Mouse (Mus musculus): ENCODE measurements around the gene Grap2.
A peak's percentile ranks its signal among the peaks of the same experiment; 100 is the strongest.
"Not testable (repeated sequence)": the region's sequence is repeated elsewhere in the genome, so short reads cannot be mapped to it uniquely, and the experiment has no call there.

Gene Grap2

DNA sequence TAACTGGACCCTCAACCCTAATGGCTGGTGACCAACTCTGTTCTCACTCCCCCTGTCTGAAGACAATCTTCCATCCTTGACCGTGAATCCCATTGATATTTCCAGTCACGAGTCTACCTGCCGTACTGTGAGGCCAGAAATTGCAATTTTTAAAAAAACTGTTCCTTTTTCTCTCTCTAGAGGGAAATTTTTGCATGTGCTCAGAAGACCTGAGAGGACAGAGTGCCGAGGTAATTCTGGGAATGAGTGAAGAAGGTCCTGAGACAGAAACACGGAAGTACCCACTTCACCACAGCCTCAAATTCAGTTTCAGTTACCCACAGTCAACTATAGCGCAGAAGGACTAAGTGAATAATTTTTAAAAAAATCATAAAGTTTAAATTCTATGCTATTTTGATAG, 5.7 kb upstream of the Grap2 start:
- no peak for DNase-seq (ENCODE audit: low spot score in 2 of 2)

DNA sequence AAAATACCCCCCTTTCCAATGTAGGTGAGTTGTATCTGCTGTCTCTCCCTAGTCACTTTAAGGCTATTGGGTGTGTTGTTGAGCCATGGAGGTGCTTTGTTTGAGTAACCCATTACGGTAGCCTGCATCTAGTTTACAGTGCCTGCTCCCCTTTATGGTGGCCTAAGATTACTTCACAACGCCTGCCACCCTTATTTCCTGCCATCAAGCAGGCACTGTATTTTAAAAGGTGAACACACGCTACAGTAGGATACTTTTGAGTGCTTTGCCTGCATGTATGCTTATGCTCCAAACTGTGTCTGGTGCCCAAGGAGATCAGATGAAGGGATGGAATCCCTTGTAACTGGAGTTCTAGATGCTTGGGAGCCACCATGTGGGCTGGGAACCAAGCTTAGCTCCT, 5.3 kb upstream of the Grap2 start:
- DNase-seq (ENCODE audit: low spot score in 2 of 2): peak in 1 of 2 experiments; percentile 40

DNA sequence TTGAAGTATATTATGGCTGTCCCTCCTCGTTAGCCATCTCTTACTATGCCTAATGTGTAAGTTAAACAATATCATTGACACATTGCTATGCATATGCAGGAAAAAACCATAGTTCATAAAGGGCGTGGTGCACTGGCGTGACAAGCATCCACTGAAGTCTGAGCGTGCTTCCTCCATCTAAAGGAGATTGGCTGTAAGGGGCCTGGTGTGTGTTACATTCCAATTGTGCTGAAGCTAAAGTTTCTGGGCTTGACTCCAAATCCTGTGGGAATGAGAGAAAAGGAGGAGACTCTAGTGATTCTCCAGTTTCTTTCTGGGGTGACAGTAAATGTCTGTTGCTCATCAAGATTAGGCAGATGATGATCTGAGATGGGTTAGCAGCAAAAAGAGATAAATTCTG, 4.7 kb upstream of the Grap2 start:
- no peak for DNase-seq (ENCODE audit: low spot score in 2 of 2)

DNA sequence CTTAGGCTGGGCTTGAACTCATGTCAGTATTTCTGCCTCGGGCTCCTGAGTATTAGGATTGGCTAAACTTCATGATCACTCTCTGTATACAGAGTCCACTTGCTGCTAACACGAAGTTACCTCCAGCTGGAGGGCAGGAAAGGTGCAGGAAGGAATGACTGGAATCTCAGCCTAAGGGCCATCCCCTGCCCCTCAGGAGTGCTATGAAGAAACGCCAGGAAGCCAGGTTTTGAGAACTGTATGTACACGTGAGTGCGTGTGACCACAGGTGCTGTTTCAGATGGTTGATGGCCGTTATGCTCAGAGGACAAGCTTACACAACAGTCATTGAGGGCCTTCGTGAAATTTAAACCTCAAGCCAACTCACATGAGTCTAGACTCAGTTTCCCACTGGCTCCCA, 3.2 kb upstream of the Grap2 start:
- no peak for DNase-seq (ENCODE audit: low spot score in 2 of 2)

DNA sequence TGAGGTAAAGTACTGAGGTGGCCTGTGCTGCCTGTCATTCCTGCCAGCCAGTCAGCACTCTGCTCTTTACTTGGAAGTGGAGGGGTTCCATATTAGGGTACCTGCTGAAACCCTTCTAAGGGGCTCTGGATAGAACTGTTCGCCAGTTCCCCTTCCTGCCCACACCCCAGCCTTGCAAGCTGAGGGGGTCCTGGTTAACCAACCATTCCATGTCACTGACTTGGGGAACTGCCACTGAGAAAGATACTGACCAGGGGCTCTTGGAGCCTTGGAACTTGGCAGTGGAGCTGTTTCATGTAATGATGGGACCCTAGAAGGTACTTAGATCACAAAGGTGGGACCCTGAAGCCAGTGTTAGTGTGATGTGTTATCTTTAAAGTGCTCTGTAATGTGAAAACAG, 2.2 kb upstream of the Grap2 start:
- DNase-seq (ENCODE audit: low spot score in 2 of 2): no peak

DNA sequence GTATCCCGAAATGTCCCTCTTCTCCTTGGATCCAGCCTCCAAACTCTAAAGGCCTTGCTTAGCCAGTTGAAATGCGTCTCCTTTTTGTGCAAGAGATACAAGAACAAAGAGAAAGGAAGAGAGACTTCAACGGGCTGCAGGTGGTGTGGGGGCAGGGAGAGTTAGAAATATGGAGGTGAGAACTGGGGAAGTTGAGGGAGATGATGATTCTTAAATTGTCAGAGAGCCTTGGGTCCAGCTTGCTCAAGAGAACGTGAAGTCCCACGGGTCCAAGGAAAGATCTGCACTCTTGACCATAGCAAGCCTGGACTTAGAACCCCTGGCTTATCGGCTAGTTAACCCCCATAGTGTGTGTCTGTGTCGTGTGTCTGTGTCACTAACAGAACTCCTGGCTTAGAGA, 783 bp upstream of the Grap2 start:
- peak; percentile 75 for DNase-seq (ENCODE audit: low spot score in 2 of 2)

DNA sequence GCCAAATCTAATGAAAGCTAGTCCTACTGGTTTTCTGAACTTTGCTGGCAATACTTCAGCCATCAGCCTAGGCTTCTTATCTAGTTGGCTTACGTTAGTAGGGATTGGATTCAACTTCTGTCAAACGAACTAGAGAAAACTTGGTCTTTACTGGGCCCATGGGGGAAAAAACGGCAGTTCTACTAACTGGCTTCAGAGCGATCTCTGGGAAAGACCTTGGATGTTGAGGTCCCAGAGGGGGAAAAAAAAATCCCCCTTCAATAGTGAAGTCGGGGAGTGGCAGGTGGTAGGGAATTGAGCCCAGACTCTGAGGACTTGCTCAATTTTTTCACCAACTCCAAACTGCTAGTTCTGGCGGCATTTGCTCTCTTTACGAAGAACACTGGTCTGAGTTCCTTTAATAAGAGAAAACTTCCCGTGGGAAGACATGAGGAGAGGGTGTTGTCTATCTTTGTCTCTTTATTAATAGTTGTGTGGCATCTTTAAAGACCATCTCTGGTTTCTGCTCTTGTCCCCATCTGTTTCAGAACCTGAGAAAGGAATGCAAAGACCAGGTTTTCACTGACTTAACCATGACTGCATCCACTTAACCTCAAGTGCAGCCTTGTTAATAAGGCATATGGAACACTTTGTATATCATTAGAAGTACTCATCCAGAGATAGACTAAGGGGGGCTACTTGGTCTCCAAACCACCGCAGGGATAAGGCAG, 572 bp downstream of the Grap2 start:
- no peak for DNase-seq (ENCODE audit: low spot score in 2 of 2)

DNA sequence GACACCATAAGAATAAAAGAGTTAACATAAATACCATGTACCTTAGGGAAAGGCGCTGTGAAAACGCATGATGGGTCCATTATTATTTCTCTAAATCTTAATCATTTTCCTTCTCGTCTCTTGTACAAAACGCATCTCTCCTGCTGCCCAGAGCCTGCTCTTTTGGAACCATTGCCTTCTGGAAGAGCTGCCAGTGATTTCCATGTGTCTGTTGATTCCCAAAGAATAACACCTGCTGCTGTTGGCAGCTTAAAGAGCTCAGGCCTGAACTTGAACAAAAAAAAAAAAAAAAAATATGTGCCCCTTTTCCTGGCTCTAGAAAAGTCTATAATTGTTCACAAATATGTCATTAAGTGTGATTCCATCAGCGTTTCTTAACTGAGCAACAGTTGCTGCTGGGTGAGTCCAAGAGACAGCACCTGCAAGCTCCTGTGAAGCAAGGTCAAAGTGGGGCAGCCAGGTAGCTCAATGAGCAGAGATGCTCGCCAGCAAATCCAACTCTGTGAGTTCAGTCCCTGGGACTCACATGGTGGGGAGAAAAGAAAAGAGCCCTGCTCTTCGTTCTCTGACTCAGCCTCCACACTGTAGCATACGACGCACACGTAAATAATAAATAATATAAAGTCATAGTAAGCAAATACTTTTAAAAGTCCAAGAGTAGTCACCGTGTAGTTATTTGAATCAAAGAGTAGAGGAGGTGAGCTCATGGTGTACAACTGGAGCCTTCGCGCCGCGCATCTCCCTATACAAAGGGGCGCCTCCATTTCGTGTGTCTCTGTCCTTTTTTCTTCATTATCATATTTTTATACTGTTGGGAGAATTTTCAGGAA, 2.0 kb downstream of the Grap2 start:
- no peak for DNase-seq (ENCODE audit: low spot score in 2 of 2)

DNA sequence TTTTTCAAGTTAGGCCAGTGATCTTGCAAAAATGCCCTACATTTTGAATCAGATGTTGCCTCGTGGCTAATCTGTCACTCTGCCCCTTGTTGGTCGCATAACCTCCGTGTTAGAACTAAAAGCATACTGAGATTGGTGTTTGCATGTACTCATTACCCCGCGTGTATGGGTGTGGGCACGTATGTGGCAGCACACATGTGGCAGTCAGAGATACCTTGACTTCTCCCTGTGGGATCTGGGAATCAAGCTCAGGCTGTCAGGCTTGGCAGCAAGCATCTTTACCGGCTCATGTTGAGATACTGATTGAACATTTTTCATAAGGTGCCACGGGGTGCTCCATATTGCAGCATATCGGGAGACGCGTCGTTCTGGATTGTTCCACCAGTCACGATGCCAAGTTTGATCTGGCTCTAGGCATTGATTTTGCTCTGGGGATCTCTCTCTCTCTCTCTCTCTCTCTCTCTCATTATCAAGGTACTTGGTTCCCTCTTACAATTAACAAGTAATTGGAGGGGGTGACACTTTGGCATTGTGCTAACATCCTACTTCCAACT, 3.5 kb downstream of the Grap2 start:
- no peak for DNase-seq (ENCODE audit: low spot score in 2 of 2)

DNA sequence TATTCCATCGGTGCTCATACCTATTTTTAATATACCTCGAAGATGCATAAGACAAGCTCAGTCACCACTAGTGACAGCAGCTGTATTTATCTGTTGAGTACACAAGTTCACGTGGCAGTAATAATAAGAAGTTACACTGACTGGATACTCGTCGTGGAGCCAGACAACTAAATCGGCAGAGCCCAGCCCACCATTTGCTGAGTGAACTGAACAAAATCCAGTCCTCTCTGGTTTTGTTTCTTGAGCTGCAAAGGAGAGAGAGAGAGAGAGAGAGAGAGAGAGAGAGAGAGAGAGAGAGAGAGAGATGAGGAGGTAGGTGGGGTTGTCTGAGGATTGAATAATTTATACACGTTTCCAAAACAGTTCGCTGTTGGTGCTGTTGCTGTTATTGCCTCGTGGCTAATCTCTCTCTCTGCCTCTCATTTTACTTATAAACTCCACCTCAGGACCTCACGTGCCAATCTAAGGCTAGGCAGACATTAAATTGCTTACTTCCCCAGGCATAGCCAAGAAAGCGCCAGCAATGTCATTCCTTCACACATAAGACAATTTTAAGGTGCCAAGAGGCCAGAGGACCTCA, 4.1 kb downstream of the Grap2 start:
- DNase-seq (ENCODE audit: low spot score in 2 of 2): no peak

DNA sequence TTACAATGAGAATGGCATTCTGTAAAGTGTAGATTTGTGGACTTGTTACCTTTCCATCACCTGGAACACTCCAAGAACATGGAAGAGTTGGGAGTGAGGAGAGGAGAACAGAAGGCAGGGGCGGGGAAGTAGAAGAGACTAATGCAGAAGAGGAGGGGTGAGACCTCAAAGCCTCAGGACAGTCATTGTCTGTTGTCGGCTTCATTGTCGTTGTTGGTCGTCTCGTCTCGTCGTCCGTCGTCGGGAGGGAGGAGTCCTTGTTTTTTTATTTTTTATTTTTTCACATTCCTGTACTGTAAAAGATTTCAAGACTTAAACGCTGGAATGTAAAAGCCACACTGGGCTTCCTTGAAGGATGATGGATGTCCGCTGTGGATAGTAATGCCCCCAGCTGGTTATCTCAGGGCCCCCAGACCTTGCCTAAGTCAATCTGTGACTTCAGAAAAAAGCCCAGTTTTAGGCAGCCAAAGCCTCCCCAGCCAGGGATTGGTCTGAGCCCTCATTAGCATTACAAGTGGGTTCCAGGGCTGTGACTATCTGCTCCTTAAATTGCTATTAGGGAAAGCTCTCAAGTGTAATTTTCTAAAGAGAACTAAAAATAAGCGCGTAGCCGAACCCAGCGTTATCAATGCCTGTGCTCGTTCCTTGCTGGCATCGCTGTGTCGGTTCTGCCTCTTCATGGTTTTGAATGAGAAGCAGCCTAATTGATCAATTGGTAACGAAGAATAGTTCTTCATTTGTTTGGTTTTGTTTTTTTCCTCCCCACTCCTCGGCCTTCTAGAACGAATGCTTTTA, 5.0 kb downstream of the Grap2 start:
- DNase-seq (ENCODE audit: low spot score in 2 of 2): no peak

DNA sequence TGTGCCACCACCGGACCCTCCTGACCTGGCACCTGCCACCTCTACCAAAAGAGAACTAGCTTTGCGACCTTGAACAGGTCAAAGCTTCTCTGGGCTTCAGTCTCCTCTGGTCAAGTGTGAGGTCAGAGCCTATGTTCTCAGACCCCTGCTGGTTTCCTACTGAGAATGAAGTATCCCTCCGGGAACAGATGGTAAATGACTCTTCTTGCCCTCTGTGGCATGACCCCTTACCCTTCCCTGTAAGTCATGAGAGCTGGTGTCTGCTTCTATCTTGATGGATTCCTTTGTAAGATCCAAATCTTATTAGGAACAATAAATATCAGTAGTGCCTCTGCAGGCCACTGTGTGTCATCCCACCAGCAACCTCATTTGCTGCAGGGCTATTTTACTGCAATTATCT, 6.7 kb downstream of the Grap2 start:
- DNase-seq (ENCODE audit: low spot score in 2 of 2): no peak

DNA sequence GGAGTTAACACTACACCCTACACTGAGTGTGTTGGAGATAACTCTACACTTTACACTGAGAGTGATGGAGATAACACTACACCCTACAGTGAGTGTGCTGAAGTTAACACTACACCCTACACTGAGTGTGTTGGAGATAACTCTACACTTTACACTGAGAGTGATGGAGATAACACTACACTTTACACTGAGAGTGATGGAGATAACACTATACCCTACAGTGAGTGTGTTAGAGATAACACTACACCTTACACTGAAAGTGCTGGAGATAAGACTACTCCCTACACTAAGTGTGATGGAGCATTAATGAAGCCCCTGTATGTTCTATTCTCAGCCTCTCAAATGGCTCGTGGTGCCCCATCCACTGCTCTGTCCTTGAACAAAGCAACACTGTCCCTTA, 8.2 kb downstream of the Grap2 start:
- DNase-seq (ENCODE audit: low spot score in 2 of 2): not testable (repeated sequence)

DNA sequence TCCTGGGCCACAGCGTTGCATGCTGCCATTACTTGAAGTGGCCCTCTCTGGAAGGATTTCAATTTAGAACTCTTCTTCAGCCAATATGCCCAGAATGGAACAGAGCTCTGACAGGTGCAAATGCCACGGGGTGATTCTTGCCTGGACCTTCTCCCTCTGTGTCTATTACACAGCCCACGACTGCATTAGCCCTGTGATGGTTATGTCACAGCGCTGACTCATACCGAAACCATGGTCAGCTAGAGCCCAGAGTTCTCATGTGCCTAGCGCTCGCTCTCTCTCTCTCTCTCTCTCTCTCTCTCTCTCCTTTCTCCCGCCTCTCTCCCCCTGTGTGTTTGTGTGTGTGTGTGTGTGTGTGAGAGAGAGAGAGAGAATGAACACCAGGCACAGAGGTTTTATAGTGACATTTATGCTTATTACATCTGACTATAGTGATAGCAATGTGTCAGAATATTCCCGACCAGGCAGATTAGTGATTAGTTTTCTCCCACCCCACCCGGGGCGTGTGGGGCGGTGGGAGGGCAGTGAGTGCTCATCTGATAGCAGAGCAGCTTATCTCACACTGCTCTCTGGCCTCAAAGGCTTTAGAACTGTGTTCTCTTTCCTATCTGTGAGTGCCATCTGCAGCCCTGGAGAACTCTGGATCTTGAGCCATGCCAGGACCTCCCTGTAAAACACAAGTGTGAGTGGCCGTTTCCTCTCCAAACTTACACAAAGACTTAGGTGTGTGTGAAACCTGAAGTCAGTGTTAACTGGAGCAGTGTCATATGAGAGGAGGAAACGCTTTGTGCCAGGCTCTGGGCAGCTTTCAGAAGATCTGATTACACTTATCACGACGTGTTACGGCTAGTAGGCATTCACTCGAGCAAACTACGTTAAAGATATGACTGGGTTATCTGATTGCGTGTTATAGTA, 10.4 kb downstream of the Grap2 start:
- DNase-seq (ENCODE audit: low spot score in 2 of 2): no peak

DNA sequence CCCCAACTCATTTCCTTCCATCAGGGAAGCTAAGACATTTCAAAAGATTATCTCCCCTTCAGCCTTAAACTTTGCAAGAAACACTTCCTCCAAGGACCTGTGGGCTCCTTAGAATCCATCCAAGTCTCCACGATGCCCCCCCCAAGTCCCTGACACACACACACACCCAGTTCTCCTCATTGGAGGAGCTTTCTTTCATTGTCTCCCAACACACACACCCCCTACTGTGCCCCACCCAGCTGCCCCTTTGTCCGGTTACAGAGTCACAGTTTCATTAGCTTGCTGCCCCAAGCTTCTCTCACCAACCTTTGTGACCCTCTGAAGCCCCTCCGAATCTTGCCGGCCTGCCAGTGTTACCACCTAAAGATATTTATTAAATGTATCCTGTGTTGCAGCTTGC, 13.9 kb downstream of the Grap2 start:
- no peak for DNase-seq (ENCODE audit: low spot score in 2 of 2)

DNA sequence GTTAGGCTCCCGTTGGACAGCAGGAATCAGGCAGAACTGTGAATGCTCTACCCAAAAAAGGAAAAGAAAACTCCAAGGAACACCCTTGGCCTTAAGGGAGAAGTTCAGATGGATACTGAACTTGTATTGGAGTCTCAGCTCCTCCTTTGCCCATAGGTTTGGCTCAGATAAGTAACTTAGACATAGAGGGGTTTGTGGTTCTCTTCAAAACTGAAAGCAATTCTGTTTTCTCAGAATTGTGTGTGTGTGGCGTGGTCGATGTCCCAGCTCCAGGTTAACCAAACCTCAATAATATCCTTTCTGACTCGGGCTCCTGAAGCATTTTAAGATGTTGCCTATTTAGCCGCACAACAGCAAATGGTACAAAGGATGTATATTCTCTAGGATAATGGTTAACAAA, 18.2 kb downstream of the Grap2 start:
- no peak for DNase-seq (ENCODE audit: low spot score in 2 of 2)

DNA sequence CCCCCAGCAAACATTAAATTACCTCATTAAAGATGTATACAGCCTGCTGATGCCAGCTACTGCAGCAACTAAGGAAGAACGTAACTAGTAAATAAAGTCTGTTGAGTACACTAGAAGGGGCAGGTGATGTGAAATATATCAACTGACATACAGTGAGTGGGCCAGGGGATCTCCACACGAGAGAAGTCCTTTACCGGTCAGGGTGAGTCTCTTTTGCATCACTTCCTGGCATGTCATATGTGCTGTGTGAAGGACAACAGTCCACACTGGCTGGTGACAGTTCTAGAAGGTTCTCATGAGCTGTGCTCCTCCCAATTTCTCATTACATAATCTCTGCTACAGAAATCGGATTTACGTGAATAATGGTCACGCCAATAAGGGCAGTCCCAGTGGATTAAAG, 20.3 kb downstream of the Grap2 start:
- DNase-seq (ENCODE audit: low spot score in 2 of 2): no peak

DNA sequence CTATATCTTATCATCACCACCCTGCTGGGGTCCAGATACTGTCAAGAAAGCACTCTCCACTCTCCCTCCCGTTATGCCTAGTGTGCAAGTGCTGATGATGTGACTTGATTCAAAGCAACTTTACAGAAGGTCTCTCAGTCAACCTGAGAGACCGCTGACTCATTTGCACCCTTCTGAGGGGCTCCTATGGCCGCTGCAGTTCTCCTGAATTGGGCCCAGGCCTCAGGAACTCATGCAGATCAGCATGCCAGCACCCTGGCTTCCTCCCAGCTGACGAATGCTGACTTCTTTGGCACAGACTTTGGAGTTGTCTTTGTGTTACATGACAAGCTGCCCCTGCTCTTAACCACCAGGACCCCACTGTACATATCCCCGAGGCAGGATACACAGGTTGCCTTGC, 21.5 kb downstream of the Grap2 start:
- DNase-seq (ENCODE audit: low spot score in 2 of 2): no peak

DNA sequence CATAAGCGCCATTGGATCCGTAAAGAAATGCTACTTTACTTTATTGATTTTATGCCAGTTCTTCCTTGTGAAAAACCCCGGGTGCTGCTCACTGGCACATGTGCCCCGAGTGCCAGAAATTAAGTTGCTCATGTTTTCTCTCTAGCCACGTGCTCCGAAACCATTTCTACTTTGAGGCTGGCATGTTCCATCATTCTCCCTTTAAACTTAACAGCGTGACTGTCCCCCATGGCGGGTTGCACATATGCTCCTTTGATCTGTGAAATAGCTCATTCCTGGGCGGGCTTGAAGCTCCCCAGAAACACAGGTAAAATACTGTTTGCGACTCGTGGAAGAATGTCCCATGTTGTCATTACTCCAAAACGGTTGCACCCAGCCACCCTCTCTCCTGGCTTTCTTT, 26.4 kb downstream of the Grap2 start:
- DNase-seq (ENCODE audit: low spot score in 2 of 2): no peak

DNA sequence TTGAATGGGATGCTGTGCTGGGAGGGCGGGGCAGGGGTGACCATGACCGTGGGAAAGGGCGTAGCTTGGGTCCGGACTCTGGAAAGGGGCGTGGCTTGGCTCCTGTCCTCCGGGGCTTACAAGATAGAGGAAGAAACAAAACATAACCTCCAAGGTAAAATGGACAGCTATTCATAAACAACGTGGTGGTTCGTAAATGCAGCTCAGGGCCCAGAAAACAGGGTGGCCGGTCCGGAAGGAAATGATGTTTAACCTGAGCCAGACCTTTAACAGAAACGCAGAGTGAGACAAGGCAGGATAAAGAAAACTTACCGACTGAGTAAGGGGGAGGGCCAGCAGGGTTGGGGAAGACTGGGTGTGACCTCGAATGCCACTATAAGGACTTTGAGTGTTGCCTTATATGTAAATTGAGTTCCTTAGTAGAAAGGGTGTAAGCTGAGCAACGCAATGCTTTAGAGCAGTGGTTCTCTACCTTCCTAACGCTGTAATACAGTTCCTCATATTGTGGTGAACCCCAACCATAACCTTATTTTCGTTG, 26.9 kb downstream of the Grap2 start:
- DNase-seq (ENCODE audit: low spot score in 2 of 2): no peak

DNA sequence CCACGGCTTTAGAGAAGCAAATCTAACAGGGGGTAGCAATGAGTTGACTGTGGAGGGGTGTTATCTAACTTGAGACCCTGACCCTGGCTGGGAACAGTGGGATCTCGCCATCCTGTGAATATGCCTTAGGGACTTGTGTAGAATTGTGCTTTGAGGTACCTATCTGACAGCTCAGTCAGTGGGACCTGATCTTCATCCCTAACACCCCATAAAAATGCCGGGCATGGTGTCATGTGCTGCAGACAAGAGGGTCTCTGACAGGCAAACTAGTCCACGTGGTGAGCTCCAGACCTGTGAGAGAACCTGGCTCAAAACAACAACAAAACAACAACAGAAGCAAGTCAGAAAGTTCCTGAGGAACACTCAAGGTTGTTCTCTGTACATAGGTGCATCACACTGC, 27.4 kb downstream of the Grap2 start:
- no peak for DNase-seq (ENCODE audit: low spot score in 2 of 2)

Data from thymus, postnatal 10 days (tissue).